8 mouse cellular contexts compared by ENCODE assay signal in genomic region chr13:111291958-111292493, GRCm38 (mm10). TPM values are rescaled to one million over a fixed set of nuclear protein-coding genes. Genes with fewer than 3 reads are reported as not detected.
DNase-seq lines count a peak whose midpoint lies in the region; ATAC-seq and TF ChIP-seq lines count a peak whose summit lies in the region.

No protein-coding gene starts in this region.

- TF ChIP-seq EP300 in liver, postnatal 0 days (IDR thresholded peaks at IDR 0.05; ENCODE audit: low read depth): no peak

- H3K9ac ChIP-seq in forebrain, embryonic 13.5 days: no peak overlapping the region
- H3K9ac ChIP-seq in forebrain, embryonic 12.5 days: no peak overlapping the region
- no peak overlapping the region for H3K9ac ChIP-seq in heart, embryonic 11.5 days (ENCODE audit: low read depth, low read length)
- no peak overlapping the region for H3K9ac ChIP-seq in kidney, embryonic 16.5 days (replicated peaks; ENCODE audit: low read length)
- H3K9ac ChIP-seq in liver, postnatal 0 days (replicated peaks): no peak overlapping the region

- peaks cover 7% of the 10 kb centered on the region; the same call in 1 of the 2 replicates for H3K4me1 ChIP-seq in forebrain, embryonic 13.5 days
- H3K4me1 ChIP-seq in forebrain, embryonic 12.5 days: 0 out of 2 replicates have a peak, but pooled peaks cover 4% of the 10 kb centered on the region
- peaks cover 11% of the 10 kb centered on the region; the same call in 1 of the 2 replicates for H3K4me1 ChIP-seq in heart, embryonic 11.5 days (ENCODE audit: control insufficient read depth, insufficient read depth, low read length)
- H3K4me1 ChIP-seq in kidney, embryonic 16.5 days (ENCODE audit: insufficient read depth, low read length): peaks cover 14% of the 10 kb centered on the region; the same call in 1 of the 2 replicates
- peaks cover 10% of the 10 kb centered on the region for H3K4me1 ChIP-seq in liver, postnatal 0 days (ENCODE audit: insufficient read depth)

- WGBS in forebrain, embryonic 13.5 days: 42% methylated on average over 7 of the region's 7 CpGs
- 54% methylated on average over 7 of the region's 7 CpGs for WGBS in forebrain, embryonic 12.5 days
- WGBS in heart, embryonic 11.5 days (ENCODE audit: insufficient replicate concordance): 47% methylated on average over 7 of the region's 7 CpGs
- WGBS in kidney, embryonic 16.5 days: 50% methylated on average over 7 of the region's 7 CpGs
- WGBS in liver, postnatal 0 days (ENCODE audit: insufficient replicate concordance): 47% methylated on average over 7 of the region's 7 CpGs

- no peak overlapping the region for H3K27ac ChIP-seq in forebrain, embryonic 13.5 days
- no peak overlapping the region for H3K27ac ChIP-seq in forebrain, embryonic 12.5 days
- H3K27ac ChIP-seq in heart, embryonic 11.5 days (ENCODE audit: low read depth, low read length): peak overlapping the region; percentile 87
- peak overlapping the region; percentile 69 for H3K27ac ChIP-seq in kidney, embryonic 16.5 days (ENCODE audit: low read length)
- H3K27ac ChIP-seq in liver, postnatal 0 days (ENCODE audit: low read depth): peak overlapping the region; percentile 20

- H3K4me2 ChIP-seq in forebrain, embryonic 13.5 days: no peak overlapping the region
- no peak overlapping the region for H3K4me2 ChIP-seq in forebrain, embryonic 12.5 days
- peak overlapping the region; percentile 27; the same call in 1 of the 2 replicates for H3K4me2 ChIP-seq in heart, embryonic 11.5 days
- no peak overlapping the region for H3K4me2 ChIP-seq in kidney, embryonic 16.5 days (replicated peaks; ENCODE audit: low read depth, low read length)
- 0 out of 2 replicates have a peak overlapping the region, but pooled peaks have one; percentile 6 for H3K4me2 ChIP-seq in liver, postnatal 0 days (ENCODE audit: low read depth, low read length)

- DNase-seq in cerebellum, postnatal 25 days: peak; percentile 59 to 77
- no peak for DNase-seq in liver, postnatal 0 days
- DNase-seq in right cerebral cortex, postnatal 36 days (ENCODE audit: low spot score in 2 of 2): peak; percentile 20 to 54
- DNase-seq in thymus, postnatal 36 days: no peak

- H3K36me3 ChIP-seq in forebrain, embryonic 13.5 days (ENCODE audit: poor library complexity, severe bottlenecking): no peaks in the 10 kb centered on the region
- no peaks in the 10 kb centered on the region for H3K36me3 ChIP-seq in forebrain, embryonic 12.5 days (replicated peaks)
- H3K36me3 ChIP-seq in heart, embryonic 11.5 days (ENCODE audit: control insufficient read depth, insufficient read depth, low read length): no peaks in the 10 kb centered on the region; the same call in 1 of the 2 replicates
- no peaks in the 10 kb centered on the region for H3K36me3 ChIP-seq in kidney, embryonic 16.5 days (ENCODE audit: insufficient read depth, low read length)
- H3K36me3 ChIP-seq in liver, postnatal 0 days (replicated peaks; ENCODE audit: insufficient read depth, low read length): no peaks in the 10 kb centered on the region

- no peak for TF ChIP-seq CTCF in liver, postnatal 0 days (IDR thresholded peaks at IDR 0.05; ENCODE audit: low read depth)

- H3K9me3 ChIP-seq in forebrain, embryonic 13.5 days (replicated peaks): no peaks in the 10 kb centered on the region
- H3K9me3 ChIP-seq in forebrain, embryonic 12.5 days: no peaks in the 10 kb centered on the region
- no peaks in the 10 kb centered on the region for H3K9me3 ChIP-seq in heart, embryonic 11.5 days (replicated peaks; ENCODE audit: control insufficient read depth, low read length)
- no peaks in the 10 kb centered on the region for H3K9me3 ChIP-seq in kidney, embryonic 16.5 days (ENCODE audit: low read length)
- H3K9me3 ChIP-seq in liver, postnatal 0 days (ENCODE audit: low read length): no peaks in the 10 kb centered on the region

- no peak overlapping the region for H3K4me3 ChIP-seq in forebrain, embryonic 13.5 days
- no peak overlapping the region for H3K4me3 ChIP-seq in forebrain, embryonic 12.5 days (replicated peaks)
- no peak overlapping the region for H3K4me3 ChIP-seq in heart, embryonic 11.5 days (ENCODE audit: low read depth, low read length)
- H3K4me3 ChIP-seq in kidney, embryonic 16.5 days (ENCODE audit: low read length): no peak overlapping the region
- no peak overlapping the region for H3K4me3 ChIP-seq in liver, postnatal 0 days (ENCODE audit: low read depth, low read length)

- H3K27me3 ChIP-seq in forebrain, embryonic 13.5 days: no peaks in the 10 kb centered on the region
- no peaks in the 10 kb centered on the region for H3K27me3 ChIP-seq in forebrain, embryonic 12.5 days
- no peaks in the 10 kb centered on the region for H3K27me3 ChIP-seq in heart, embryonic 11.5 days (ENCODE audit: control insufficient read depth, insufficient read depth, low read length)
- H3K27me3 ChIP-seq in kidney, embryonic 16.5 days (ENCODE audit: insufficient read depth, low read length): no peaks in the 10 kb centered on the region
- no peaks in the 10 kb centered on the region for H3K27me3 ChIP-seq in liver, postnatal 0 days (ENCODE audit: insufficient read depth, low read length)

- ATAC-seq in forebrain, embryonic 13.5 days: peak; percentile 53; the same call in 1 of the 2 replicates
- no peak for ATAC-seq in forebrain, embryonic 12.5 days (ENCODE audit: low FRiP score)
- ATAC-seq in heart, embryonic 11.5 days (replicated peaks; ENCODE audit: insufficient number of reproducible peaks, low FRiP score, low TSS enrichment): 0 out of 2 replicates have a peak, but pooled peaks have one; percentile 51
- peak; percentile 42; the same call in 1 of the 2 replicates for ATAC-seq in kidney, embryonic 16.5 days (ENCODE audit: low FRiP score, low TSS enrichment)
- ATAC-seq in liver, postnatal 0 days: no peak

RNA-seq across cellular contexts. Expression of gene Actbl2, which starts 37.2 kb away (rescaled TPM):
- polyA plus RNA-seq in forebrain, embryonic 13.5 days (2015; fragmentation: Nextera tagmentation; extraction: Ambion mirVana): not detected in 2 replicates
- polyA plus RNA-seq in forebrain, embryonic 12.5 days (2016; fragmentation: Nextera tagmentation; extraction: Ambion mirVana): not detected in 2 replicates
- polyA plus RNA-seq in heart, embryonic 11.5 days (2014; fragmentation: Nextera tagmentation; extraction: Ambion mirVana): not detected in 2 replicates
- not detected in 2 replicates for polyA plus RNA-seq in kidney, embryonic 16.5 days (2015; fragmentation: Nextera tagmentation; extraction: Ambion mirVana)
- not detected in 2 replicates for polyA plus RNA-seq in liver, postnatal 0 days (2015; fragmentation: Nextera tagmentation; extraction: Ambion mirVana)

Comparison
In these comparisons a context has a peak if more than half of its experiments do, and no peak if none do; other contexts are left out.
1. ATAC-seq: peak in forebrain, embryonic 13.5 days (single experiment), heart, embryonic 11.5 days (single experiment) and kidney, embryonic 16.5 days (single experiment); none in forebrain, embryonic 12.5 days (single experiment) and liver, postnatal 0 days (single experiment).
2. H3K27ac ChIP-seq: peak in heart, embryonic 11.5 days (single experiment), kidney, embryonic 16.5 days (single experiment) and liver, postnatal 0 days (single experiment); none in forebrain, embryonic 13.5 days (single experiment) and forebrain, embryonic 12.5 days (single experiment).
3. H3K4me2 ChIP-seq: peak in heart, embryonic 11.5 days (single experiment) and liver, postnatal 0 days (single experiment); none in forebrain, embryonic 13.5 days (single experiment), forebrain, embryonic 12.5 days (single experiment) and kidney, embryonic 16.5 days (single experiment).
4. DNase-seq: peak in cerebellum, postnatal 25 days (2 of 2) and right cerebral cortex, postnatal 36 days (2 of 2); none in liver, postnatal 0 days (single experiment) and thymus, postnatal 36 days (0 of 2).